Mouse (Mus musculus) neural tube, embryonic 11.5 days (tissue): ENCODE results near the gene Neb. TPM values are rescaled to one million over a fixed set of nuclear protein-coding genes. Genes with fewer than 3 reads are reported as not detected.

Source experiments
- ATAC-seq: fragments of 200-750 bp; cut with Nextera tagmentation; 2 replicates; pipeline ENCODE4 v1.8.0; 2017; ENCODE audit warnings: moderate number of reproducible peaks, mild to moderate bottlenecking, moderate TSS enrichment, moderate library complexity; ENCODE audit not compliant: insufficient read depth, low FRiP score, low TSS enrichment
- DNase-seq: peaks from one replicate; pipeline ENCODE4 v3.0.0-alpha.2; 2015; ENCODE audit warnings: low spot score
- H3K27ac ChIP-seq: fragments of 300-500 bp; sonication (generic); 2 replicates; pipeline ENCODE4 v1.5.1; 2014; ENCODE audit warnings: low read depth, mild to moderate bottlenecking, low read length
- H3K27me3 ChIP-seq: fragments of 300-500 bp; sonication (generic); 2 replicates; pipeline ENCODE4 v1.6.1; 2014; ENCODE audit warnings: mild to moderate bottlenecking, low read length, mixed read lengths; ENCODE audit not compliant: control insufficient read depth, insufficient read depth
- H3K36me3 ChIP-seq: fragments of 300-500 bp; sonication (generic); 2 replicates; pipeline ENCODE4 v1.6.1; 2014; ENCODE audit warnings: mild to moderate bottlenecking, low read length, moderate library complexity, mixed read lengths; ENCODE audit not compliant: control insufficient read depth, insufficient read depth
- H3K4me1 ChIP-seq: fragments of 300-500 bp; sonication (generic); 2 replicates; pipeline ENCODE4 v1.6.1; 2014; ENCODE audit warnings: low read length, mixed read lengths; ENCODE audit not compliant: control insufficient read depth, insufficient read depth
- H3K4me2 ChIP-seq: fragments of 300-500 bp; sonication (generic); 2 replicates; pipeline ENCODE4 v1.6.1; 2014; ENCODE audit warnings: low read depth, mild to moderate bottlenecking, moderate library complexity
- H3K4me3 ChIP-seq: fragments of 300-500 bp; sonication (generic); 2 replicates; pipeline ENCODE4 v1.5.1; 2014; ENCODE audit warnings: low read depth, low read length
- H3K9ac ChIP-seq: fragments of 300-500 bp; sonication (generic); 2 replicates; pipeline ENCODE4 v1.6.1; 2014; ENCODE audit warnings: mild to moderate bottlenecking, low read length
- H3K9me3 ChIP-seq: fragments of 300-500 bp; sonication (generic); 2 replicates; pipeline ENCODE4 v1.6.1; 2016; ENCODE audit warnings: low read length; ENCODE audit not compliant: control insufficient read depth
- WGBS: fragments of 180-500 bp; shearing (Covaris S2); extraction: QIAGEN DNeasy Blood & Tissue Kit; methylation state at CpG from one replicate; pipeline ENCODE4 v1.1.7; 2014; 5-methylcytosine and 5-hydroxymethylcytosine counted together
- polyA plus RNA-seq: library from polyadenylated mRNA; unstranded; fragments of >200 nt; fragmentation: Nextera tagmentation; extraction: Ambion mirVana; gene quantifications from 2 replicates; pipeline ENCODE4 v1.2.1, GENCODE M21; 2014

Neb gene
- polyA plus RNA-seq, 1 experiment from 2014 or later, result 16.7 TPM

- Histone ChIP-seq H3K36me3 (no peaks in the 10 kb centered on the region), H3K9ac (no peak overlapping the region), H3K27me3 (no peaks in the 10 kb centered on the region), H3K9me3 (no peaks in the 10 kb centered on the region), H3K4me1 (no peaks in the 10 kb centered on the region), H3K27ac (no peak overlapping the region), H3K4me3 (no peak overlapping the region), H3K4me2 (no peak overlapping the region)
- 53% methylated on average over 2 of the region's 2 CpGs for WGBS
- DNase-seq (no peak), ATAC-seq (no peak)
Observed at GRCm38 (mm10) chr2:52333535-52333934, 44.7 kb downstream of the Neb start.

GRCm38 (mm10) chr2:52331761-52332160 is 46.5 kb downstream of the Neb start:
- no peaks in the 10 kb centered on the region for H3K9me3 ChIP-seq
- H3K4me2 ChIP-seq, result no peak overlapping the region
- H3K4me3 ChIP-seq, result no peak overlapping the region
- ATAC-seq (no peak), DNase-seq (no peak)
- no peaks in the 10 kb centered on the region for H3K36me3 ChIP-seq
- no peak overlapping the region for H3K27ac ChIP-seq
- H3K27me3 ChIP-seq, result no peaks in the 10 kb centered on the region
- H3K9ac ChIP-seq, result no peak overlapping the region
- WGBS, result 87% methylated on average over 3 of the region's 3 CpGs
- H3K4me1 ChIP-seq, result no peaks in the 10 kb centered on the region

GRCm38 (mm10) chr2:52327244-52327815 is 50.9 kb downstream of the Neb start:
- 90% methylated on average over 4 of the region's 4 CpGs for whole genome bisulfite sequencing
- Histone ChIP-seq H3K4me1 (no peaks in the 10 kb centered on the region), H3K27me3 (no peaks in the 10 kb centered on the region), H3K27ac (no peak overlapping the region), H3K9ac (no peak overlapping the region), H3K9me3 (no peaks in the 10 kb centered on the region), H3K36me3 (no peaks in the 10 kb centered on the region), H3K4me2 (no peak overlapping the region), H3K4me3 (no peak overlapping the region)
- ATAC-seq (no peak), DNase-seq (no peak)

GRCm38 (mm10) chr2:52321866-52322265 is 56.4 kb downstream of the Neb start:
- DNase-seq (no peak), ATAC-seq (no peak)
- no peak overlapping the region for H3K4me3 ChIP-seq
- no peaks in the 10 kb centered on the region for H3K9me3 ChIP-seq
- WGBS, result 91% methylated on average over 3 of the region's 3 CpGs
- H3K4me2 ChIP-seq, result no peak overlapping the region
- H3K4me1 ChIP-seq, result no peaks in the 10 kb centered on the region
- H3K9ac ChIP-seq, result no peak overlapping the region
- no peak overlapping the region for H3K27ac ChIP-seq
- no peaks in the 10 kb centered on the region for H3K36me3 ChIP-seq
- H3K27me3 ChIP-seq, result no peaks in the 10 kb centered on the region

- Histone ChIP-seq H3K4me2 (no peak overlapping the region), H3K4me1 (no peaks in the 10 kb centered on the region), H3K4me3 (no peak overlapping the region), H3K27ac (no peak overlapping the region), H3K9me3 (no peaks in the 10 kb centered on the region), H3K36me3 (no peaks in the 10 kb centered on the region), H3K9ac (no peak overlapping the region), H3K27me3 (no peaks in the 10 kb centered on the region)
- 96% methylated on average over 2 of the region's 2 CpGs for WGBS
- ATAC-seq (no peak), DNase-seq (no peak)
Observed at GRCm38 (mm10) chr2:52320175-52320574, 58.1 kb downstream of the Neb start.

- Histone ChIP-seq H3K36me3 (no peaks in the 10 kb centered on the region), H3K4me3 (no peak overlapping the region), H3K27me3 (no peaks in the 10 kb centered on the region), H3K4me2 (no peak overlapping the region), H3K4me1 (no peaks in the 10 kb centered on the region), H3K9ac (no peak overlapping the region), H3K27ac (no peak overlapping the region), H3K9me3 (no peaks in the 10 kb centered on the region)
- DNase-seq (no peak), ATAC-seq (no peak)
- 80% methylated on average over 5 of the region's 5 CpGs for WGBS
Observed at GRCm38 (mm10) chr2:52319020-52319567, 59.2 kb downstream of the Neb start.

- no peak for DNase-seq
- H3K36me3 ChIP-seq, result no peaks in the 10 kb centered on the region
- H3K27ac ChIP-seq, result no peak overlapping the region
- H3K4me2 ChIP-seq, result no peak overlapping the region
- H3K4me3 ChIP-seq, result no peak overlapping the region
- no peak overlapping the region for H3K9ac ChIP-seq
- H3K27me3 ChIP-seq, result no peaks in the 10 kb centered on the region
- H3K9me3 ChIP-seq, result no peaks in the 10 kb centered on the region
- ATAC-seq, result no peak
- WGBS, result 87% methylated on average over 4 of the region's 4 CpGs
- H3K4me1 ChIP-seq, result no peaks in the 10 kb centered on the region
Observed at GRCm38 (mm10) chr2:52317471-52317870, 60.8 kb downstream of the Neb start.

GRCm38 (mm10) chr2:52315737-52316136 is 62.5 kb downstream of the Neb start:
- H3K27ac ChIP-seq, result no peak overlapping the region
- WGBS, result 70% methylated on average over 3 of the region's 3 CpGs

GRCm38 (mm10) chr2:52314922-52315730 is 63.1 kb downstream of the Neb start:
- Histone ChIP-seq H3K4me2 (no peak overlapping the region), H3K4me1 (no peaks in the 10 kb centered on the region), H3K4me3 (no peak overlapping the region), H3K9me3 (no peaks in the 10 kb centered on the region), H3K9ac (no peak overlapping the region), H3K27ac (no peak overlapping the region), H3K27me3 (no peaks in the 10 kb centered on the region), H3K36me3 (no peaks in the 10 kb centered on the region)
- WGBS, result 91% methylated on average over 7 of the region's 7 CpGs
- ATAC-seq (no peak), DNase-seq (no peak)

More at GRCm38 (mm10) chr2:52315737-52316136, 62.5 kb downstream of the Neb start:
- Histone ChIP-seq H3K4me2 (no peak overlapping the region), H3K36me3 (no peaks in the 10 kb centered on the region), H3K4me3 (no peak overlapping the region), H3K4me1 (no peaks in the 10 kb centered on the region), H3K27me3 (no peaks in the 10 kb centered on the region), H3K9ac (no peak overlapping the region), H3K9me3 (no peaks in the 10 kb centered on the region)
- ATAC-seq, result no peak
- DNase-seq, result no peak
